In genomic region chr14:79321152-79321551, GRCm38 (mm10) we compare ENCODE assay signal across 8 mouse cellular contexts. TPM values are rescaled to one million over a fixed set of nuclear protein-coding genes. Genes with fewer than 3 reads are reported as not detected.
A peak's percentile ranks its signal among the peaks of the same experiment; 100 is the strongest.
DNase-seq lines count a peak whose midpoint lies in the region; ATAC-seq lines count a peak whose summit lies in the region.

No protein-coding gene starts in this region.

- H3K4me2 ChIP-seq in heart, embryonic 11.5 days: no peak overlapping the region; the same call in 1 of the 2 replicates
- no peak overlapping the region; the same call in 1 of the 2 replicates for H3K4me2 ChIP-seq in heart, embryonic 13.5 days
- H3K4me2 ChIP-seq in midbrain, embryonic 11.5 days: no peak overlapping the region

- peaks cover 4% of the 10 kb centered on the region; the same call in 1 of the 2 replicates for H3K4me1 ChIP-seq in heart, embryonic 11.5 days (ENCODE audit: control insufficient read depth, insufficient read depth, low read length)
- H3K4me1 ChIP-seq in heart, embryonic 13.5 days: peaks cover 4% of the 10 kb centered on the region; the same call in 1 of the 2 replicates
- H3K4me1 ChIP-seq in midbrain, embryonic 11.5 days (ENCODE audit: control insufficient read depth, insufficient read depth, low read length): no peaks in the 10 kb centered on the region

- H3K4me3 ChIP-seq in heart, embryonic 11.5 days (ENCODE audit: low read depth, low read length): no peak overlapping the region
- no peak overlapping the region for H3K4me3 ChIP-seq in heart, embryonic 13.5 days
- no peak overlapping the region for H3K4me3 ChIP-seq in midbrain, embryonic 11.5 days (ENCODE audit: low read depth, low read length)

- DNase-seq in heart, adult 8-10 months (ENCODE audit: low spot score): no peak
- peak; percentile 54 for DNase-seq in adipocyte (ENCODE audit: low spot score)
- DNase-seq in kidney, postnatal 4 days: peak; percentile 46 to 62
- no peak for DNase-seq in midbrain, embryonic 11.5 days (ENCODE audit: low spot score, missing footprints)
- DNase-seq in right cerebral cortex, adult 18-20 months: no peak
- no peak for DNase-seq in right cerebral cortex, postnatal 10 days (ENCODE audit: low spot score in 2 of 2)

- no peaks in the 10 kb centered on the region for H3K36me3 ChIP-seq in heart, embryonic 11.5 days (ENCODE audit: control insufficient read depth, insufficient read depth, low read length)
- no peaks in the 10 kb centered on the region for H3K36me3 ChIP-seq in heart, embryonic 13.5 days
- H3K36me3 ChIP-seq in midbrain, embryonic 11.5 days (ENCODE audit: control insufficient read depth, insufficient read depth, low read length): no peaks in the 10 kb centered on the region

- 0 out of 2 replicates have a peak overlapping the region, but pooled peaks have one; percentile 24 for H3K9ac ChIP-seq in heart, embryonic 11.5 days (ENCODE audit: low read depth, low read length)
- H3K9ac ChIP-seq in heart, embryonic 13.5 days: 0 out of 2 replicates have a peak overlapping the region, but pooled peaks have one; percentile 33
- no peak overlapping the region for H3K9ac ChIP-seq in midbrain, embryonic 11.5 days (ENCODE audit: low read length)

- H3K27ac ChIP-seq in heart, embryonic 11.5 days (ENCODE audit: low read depth, low read length): no peak overlapping the region
- H3K27ac ChIP-seq in heart, embryonic 13.5 days (replicated peaks): no peak overlapping the region
- no peak overlapping the region for H3K27ac ChIP-seq in midbrain, embryonic 11.5 days (ENCODE audit: low read depth, low read length)

- no peaks in the 10 kb centered on the region for H3K27me3 ChIP-seq in heart, embryonic 11.5 days (ENCODE audit: control insufficient read depth, insufficient read depth, low read length)
- 0 out of 2 replicates have a peak, but pooled peaks cover 4% of the 10 kb centered on the region for H3K27me3 ChIP-seq in heart, embryonic 13.5 days (replicated peaks)
- no peaks in the 10 kb centered on the region for H3K27me3 ChIP-seq in midbrain, embryonic 11.5 days (ENCODE audit: control insufficient read depth, insufficient read depth, low read length)

- H3K9me3 ChIP-seq in heart, embryonic 11.5 days (replicated peaks; ENCODE audit: control insufficient read depth, low read length): no peaks in the 10 kb centered on the region
- no peaks in the 10 kb centered on the region for H3K9me3 ChIP-seq in heart, embryonic 13.5 days
- H3K9me3 ChIP-seq in midbrain, embryonic 11.5 days (ENCODE audit: control insufficient read depth, low read length): no peaks in the 10 kb centered on the region

- 29% methylated on average over 8 of the region's 8 CpGs for WGBS in heart, embryonic 11.5 days (ENCODE audit: insufficient replicate concordance)
- 20% methylated on average over 8 of the region's 8 CpGs for WGBS in heart, embryonic 13.5 days
- WGBS in midbrain, embryonic 11.5 days: 27% methylated on average over 8 of the region's 8 CpGs

- peak; percentile 55; the same call in 1 of the 2 replicates for ATAC-seq in heart, embryonic 11.5 days (replicated peaks; ENCODE audit: insufficient number of reproducible peaks, low FRiP score, low TSS enrichment)
- ATAC-seq in heart, embryonic 13.5 days (ENCODE audit: extremely low read depth, insufficient number of reproducible peaks, low FRiP score, low TSS enrichment): no peak
- ATAC-seq in midbrain, embryonic 11.5 days (ENCODE audit: low FRiP score): peak; percentile 57

RNA-seq across cellular contexts. Expression of gene Rgcc, which starts 19.7 kb away (rescaled TPM):
- polyA plus RNA-seq in heart, embryonic 11.5 days (2014; fragmentation: Nextera tagmentation; extraction: Ambion mirVana): 17.5 and 26.3 TPM in 2 replicates
- 10 to 100 TPM; 34.3 to 72.1 (median 56.2) TPM for total RNA-seq in heart, adult 8-10 months (2022)
- polyA plus RNA-seq in heart, embryonic 13.5 days (2015; fragmentation: Nextera tagmentation; extraction: Ambion mirVana): 12.6 and 22.5 TPM in 2 replicates
- polyA plus RNA-seq in midbrain, embryonic 11.5 days (2014; fragmentation: Nextera tagmentation; extraction: Ambion mirVana): 13.7 and 18.7 TPM in 2 replicates

Comparison
In these comparisons a context has a peak if more than half of its experiments do, and no peak if none do; other contexts are left out.
1. DNase-seq: peak in adipocyte (single experiment) and kidney, postnatal 4 days (2 of 2); none in heart, adult 8-10 months (single experiment), midbrain, embryonic 11.5 days (single experiment), right cerebral cortex, adult 18-20 months (single experiment) and right cerebral cortex, postnatal 10 days (0 of 2).